Mouse (Mus musculus) urinary bladder, postnatal 14 days (tissue): ENCODE measurements around the gene Trim14.
A peak's percentile ranks its signal among the peaks of the same experiment; 100 is the strongest.
"Not testable (repeated sequence)": the region's sequence is repeated elsewhere in the genome, so short reads cannot be mapped to it uniquely, and the experiment has no call there.

Experiments
- DNase-seq: peaks from one replicate; pipeline ENCODE4 v3.0.0; 2021; ENCODE audit warnings: low spot score

Trim14 gene

GRCm38 (mm10) chr4:46535840-46536361, at the start of gene Trim14:
Gene Trim14 (minus strand): TSS chr4:46536141.
- peak; percentile 36 for DNase-seq

- no peak for DNase-seq
Measured at GRCm38 (mm10) chr4:46585041-46585810, 49.3 kb upstream of the Trim14 start.

GRCm38 (mm10) chr4:46584536-46584935, 48.6 kb upstream of the Trim14 start:
- DNase-seq: not testable (repeated sequence)

GRCm38 (mm10) chr4:46584084-46584483, 48.1 kb upstream of the Trim14 start:
- not testable (repeated sequence) for DNase-seq

- not testable (repeated sequence) for DNase-seq
Measured at GRCm38 (mm10) chr4:46582024-46582423, 46.1 kb upstream of the Trim14 start.

- not testable (repeated sequence) for DNase-seq
Measured at GRCm38 (mm10) chr4:46581577-46581976, 45.6 kb upstream of the Trim14 start.

- DNase-seq: not testable (repeated sequence)
Measured at GRCm38 (mm10) chr4:46580799-46581243, 44.9 kb upstream of the Trim14 start.

- not testable (repeated sequence) for DNase-seq
Measured at GRCm38 (mm10) chr4:46578796-46579346, 42.9 kb upstream of the Trim14 start.

GRCm38 (mm10) chr4:46578228-46578627, 42.3 kb upstream of the Trim14 start:
- DNase-seq: no peak

- DNase-seq: not testable (repeated sequence)
Measured at GRCm38 (mm10) chr4:46575509-46576284, 39.8 kb upstream of the Trim14 start.

GRCm38 (mm10) chr4:46574841-46575240, 38.9 kb upstream of the Trim14 start:
- DNase-seq: no peak

GRCm38 (mm10) chr4:46574024-46574753, 38.2 kb upstream of the Trim14 start:
- no peak for DNase-seq

- no peak for DNase-seq
Measured at GRCm38 (mm10) chr4:46572616-46573015, 36.7 kb upstream of the Trim14 start.

- DNase-seq: no peak
Measured at GRCm38 (mm10) chr4:46571744-46572143, 35.8 kb upstream of the Trim14 start.

- DNase-seq: no peak
Measured at GRCm38 (mm10) chr4:46569671-46570070, 33.7 kb upstream of the Trim14 start.

- no peak for DNase-seq
Measured at GRCm38 (mm10) chr4:46568169-46568568, 32.2 kb upstream of the Trim14 start.

GRCm38 (mm10) chr4:46566931-46567671, 31.2 kb upstream of the Trim14 start:
- no peak for DNase-seq

GRCm38 (mm10) chr4:46565393-46565955, 29.5 kb upstream of the Trim14 start:
- no peak for DNase-seq

GRCm38 (mm10) chr4:46564247-46564646, 28.3 kb upstream of the Trim14 start:
- DNase-seq: no peak

GRCm38 (mm10) chr4:46563847-46564246, 27.9 kb upstream of the Trim14 start:
- peak; percentile 83 for DNase-seq

GRCm38 (mm10) chr4:46562841-46563240, 26.9 kb upstream of the Trim14 start:
- DNase-seq: no peak
